Mouse (Mus musculus): Measurements from ENCODE around the gene Rpl12.
A peak's percentile ranks its signal among the peaks of the same experiment; 100 is the strongest.
"Not testable (repeated sequence)": the region's sequence is repeated elsewhere in the genome, so short reads cannot be mapped to it uniquely, and the experiment has no call there.

The Rpl12 gene

GRCm38 (mm10) chr2:32981725-32982271 lies 20.4 kb downstream of the Rpl12 start, which contains the start of gene Slc2a8:
TSS of gene Slc2a8 (minus strand) at chr2:32982083.
- peak; percentile 90 for DNase-seq (ENCODE audit: low spot score)

GRCm38 (mm10) chr2:32982700-32983099 lies 21.3 kb downstream of the Rpl12 start:
- no peak for DNase-seq (ENCODE audit: low spot score)

GRCm38 (mm10) chr2:32983617-32984016 lies 22.3 kb downstream of the Rpl12 start:
- DNase-seq (ENCODE audit: low spot score), result peak; percentile 3

GRCm38 (mm10) chr2:32985844-32986243 lies 24.5 kb downstream of the Rpl12 start:
- DNase-seq (ENCODE audit: low spot score), result peak; percentile 2

GRCm38 (mm10) chr2:32989376-32989775 lies 28.0 kb downstream of the Rpl12 start:
- peak; percentile 68 for DNase-seq (ENCODE audit: low spot score)

GRCm38 (mm10) chr2:32990167-32990832 lies 28.9 kb downstream of the Rpl12 start:
- DNase-seq (ENCODE audit: low spot score), result no peak

- DNase-seq (ENCODE audit: low spot score), result no peak
Observed at GRCm38 (mm10) chr2:32992130-32992529, 30.8 kb downstream of the Rpl12 start.

- DNase-seq (ENCODE audit: low spot score), result no peak
Observed at GRCm38 (mm10) chr2:32997081-32997480, 35.7 kb downstream of the Rpl12 start.

GRCm38 (mm10) chr2:32997792-32998191 lies 36.4 kb downstream of the Rpl12 start:
- DNase-seq (ENCODE audit: low spot score), result no peak

- DNase-seq (ENCODE audit: low spot score), result no peak
Observed at GRCm38 (mm10) chr2:32999752-33000151, 38.4 kb downstream of the Rpl12 start.

- no peak for DNase-seq (ENCODE audit: low spot score)
Observed at GRCm38 (mm10) chr2:33002144-33002543, 40.8 kb downstream of the Rpl12 start.

GRCm38 (mm10) chr2:33005041-33005440 lies 43.7 kb downstream of the Rpl12 start:
- no peak for DNase-seq (ENCODE audit: low spot score)

- not testable (repeated sequence) for DNase-seq (ENCODE audit: low spot score)
Observed at GRCm38 (mm10) chr2:33009055-33009454, 47.7 kb downstream of the Rpl12 start.

GRCm38 (mm10) chr2:33014877-33015276 lies 53.5 kb downstream of the Rpl12 start:
- DNase-seq (ENCODE audit: low spot score), result no peak

Measured in urinary bladder, postnatal 14 days (tissue).